Mouse (Mus musculus): ENCODE measurements at regions not wholly inside any gene's neighbourhood (a gene's known extent, or its start where the extent isn't known, plus 50 kb on each side); places are given as distances from the start of the nearest gene placed in this dataset.

DNA sequence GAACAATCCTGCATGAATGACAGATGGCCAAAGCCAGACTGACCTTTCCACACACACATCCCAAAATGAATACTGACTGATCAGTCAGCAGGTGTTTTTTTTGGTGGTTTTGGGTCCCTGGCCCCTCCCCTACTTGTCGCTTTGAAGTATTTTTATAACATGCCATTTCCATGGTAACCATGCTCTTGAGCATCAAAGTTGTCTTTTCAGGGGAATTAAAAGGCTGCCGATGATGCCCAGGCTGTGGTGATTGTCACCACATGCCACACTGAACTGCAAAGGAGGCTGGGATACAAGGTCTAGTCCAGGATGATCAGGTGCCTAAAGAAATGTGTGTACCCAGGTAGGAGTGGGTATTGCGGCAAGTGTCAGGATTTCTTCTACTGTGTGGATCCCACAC is 92.3 kb upstream of the Frmd4a start:
- DNase-seq (ENCODE audit: low spot score) (no peak), ATAC-seq (replicated peaks; ENCODE audit: low FRiP score, low TSS enrichment, low read depth) (no peak)
- no peak overlapping the region for H3K27ac ChIP-seq (ENCODE audit: low read depth)
- H3K4me3 ChIP-seq (ENCODE audit: low read depth, low read length) = no peak overlapping the region
- H3K4me2 ChIP-seq (ENCODE audit: low read length) = no peak overlapping the region
- no peak overlapping the region for H3K9ac ChIP-seq (ENCODE audit: low read length)
- H3K4me1 ChIP-seq (replicated peaks; ENCODE audit: control insufficient read depth, insufficient read depth, low read length) = no peaks in the 10 kb centered on the region
- no peaks in the 10 kb centered on the region for H3K9me3 ChIP-seq (ENCODE audit: control insufficient read depth, low read length)
- no peaks in the 10 kb centered on the region for H3K27me3 ChIP-seq (replicated peaks; ENCODE audit: control insufficient read depth, insufficient read depth, low read length)
- no peaks in the 10 kb centered on the region for H3K36me3 ChIP-seq (ENCODE audit: control insufficient read depth, insufficient read depth, low read length)
- WGBS = 78% methylated on average over 3 of the region's 3 CpGs

DNA sequence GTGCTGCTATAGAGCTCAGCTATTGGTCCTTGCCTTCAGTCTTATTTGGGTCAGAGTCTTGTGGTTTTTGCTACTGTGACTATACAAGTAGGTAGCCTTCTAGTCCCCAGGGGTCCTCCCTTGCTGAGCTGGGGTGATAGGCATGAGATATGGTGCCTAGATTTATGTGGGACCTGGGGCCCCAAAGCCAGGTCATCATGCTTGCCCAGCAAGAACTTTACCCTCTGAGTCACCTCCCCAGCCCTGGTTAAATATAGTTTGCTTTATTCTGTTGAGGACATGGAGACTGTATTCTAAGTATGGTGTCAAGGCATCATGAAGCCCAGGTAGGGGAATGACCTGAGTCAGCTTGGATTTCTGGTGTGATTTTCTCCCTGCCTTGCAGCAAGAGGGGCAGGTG is 91.4 kb upstream of the Frmd4a start:
- H3K9me3 ChIP-seq (ENCODE audit: control insufficient read depth, low read length) = no peaks in the 10 kb centered on the region
- ATAC-seq (replicated peaks; ENCODE audit: low FRiP score, low TSS enrichment, low read depth) (no peak), DNase-seq (ENCODE audit: low spot score) (no peak)
- no peaks in the 10 kb centered on the region for H3K4me1 ChIP-seq (replicated peaks; ENCODE audit: control insufficient read depth, insufficient read depth, low read length)
- no peak overlapping the region for H3K9ac ChIP-seq (ENCODE audit: low read length)
- no peaks in the 10 kb centered on the region for H3K36me3 ChIP-seq (ENCODE audit: control insufficient read depth, insufficient read depth, low read length)
- no peak overlapping the region for H3K4me3 ChIP-seq (ENCODE audit: low read depth, low read length)
- no peaks in the 10 kb centered on the region for H3K27me3 ChIP-seq (replicated peaks; ENCODE audit: control insufficient read depth, insufficient read depth, low read length)
- no peak overlapping the region for H3K27ac ChIP-seq (ENCODE audit: low read depth)
- H3K4me2 ChIP-seq (ENCODE audit: low read length) = no peak overlapping the region

DNA sequence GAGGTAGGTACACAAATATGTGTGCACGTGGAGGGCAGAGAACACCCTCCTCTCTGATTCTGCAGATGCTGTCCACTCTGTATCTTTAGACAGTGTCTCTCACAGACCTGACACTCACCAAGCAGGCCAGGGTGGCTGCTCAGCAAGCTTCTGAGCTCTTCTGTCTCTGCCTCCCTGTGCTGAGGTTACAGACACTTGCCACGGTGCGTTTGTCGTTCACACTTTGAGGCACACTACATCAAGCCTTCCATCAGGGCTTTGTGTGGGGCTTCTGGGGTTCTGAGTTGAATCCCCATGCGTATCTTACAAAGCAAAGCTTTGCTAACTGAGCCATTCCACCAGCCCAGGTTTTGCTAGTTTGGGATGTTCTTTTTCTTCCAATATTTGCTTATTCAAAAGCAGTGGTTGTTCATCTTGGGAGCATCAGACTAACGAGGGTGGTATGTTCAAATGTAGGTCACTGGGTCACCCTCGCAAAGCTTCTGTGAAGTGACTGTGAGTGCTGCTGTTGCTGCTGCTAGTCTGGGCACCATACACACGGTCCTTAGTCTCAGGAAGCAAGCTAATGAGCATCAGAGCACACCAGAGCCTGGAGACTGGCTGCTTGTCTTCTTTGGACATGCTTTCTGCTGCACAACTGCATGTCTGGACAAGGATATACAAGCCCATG is 90.2 kb upstream of the Frmd4a start:
- no peak for ATAC-seq (replicated peaks; ENCODE audit: low FRiP score, low TSS enrichment, low read depth)
- no peak for DNase-seq (ENCODE audit: low spot score)
- no peaks in the 10 kb centered on the region for H3K4me1 ChIP-seq (replicated peaks; ENCODE audit: control insufficient read depth, insufficient read depth, low read length)
- no peaks in the 10 kb centered on the region for H3K27me3 ChIP-seq (replicated peaks; ENCODE audit: control insufficient read depth, insufficient read depth, low read length)
- H3K9ac ChIP-seq (ENCODE audit: low read length) = no peak overlapping the region
- no peak overlapping the region for H3K4me2 ChIP-seq (ENCODE audit: low read length)
- no peak overlapping the region for H3K4me3 ChIP-seq (ENCODE audit: low read depth, low read length)
- no peak overlapping the region for H3K27ac ChIP-seq (ENCODE audit: low read depth)
- WGBS = 60% methylated on average over 8 of the region's 8 CpGs
- H3K36me3 ChIP-seq (ENCODE audit: control insufficient read depth, insufficient read depth, low read length) = no peaks in the 10 kb centered on the region
- no peaks in the 10 kb centered on the region for H3K9me3 ChIP-seq (ENCODE audit: control insufficient read depth, low read length)

DNA sequence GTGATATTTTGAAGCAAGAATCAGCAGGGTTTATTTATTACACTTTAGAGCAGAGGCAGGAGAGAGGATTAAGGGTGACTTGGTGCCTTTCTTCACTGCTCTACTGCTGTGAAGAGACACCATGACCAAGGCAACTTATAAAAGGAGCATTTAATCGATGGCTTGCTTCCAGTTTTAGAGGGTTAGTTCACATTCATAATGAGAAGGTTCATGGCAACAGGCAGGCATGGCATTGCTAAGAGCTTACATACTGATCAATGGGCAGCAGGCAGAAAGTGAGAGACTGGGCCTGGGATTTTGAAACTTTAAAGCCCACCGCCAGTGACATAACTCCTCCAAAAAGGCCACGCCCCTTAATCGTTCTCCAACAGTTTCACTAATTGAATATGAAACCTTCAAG is 89.7 kb upstream of the Frmd4a start:
- Histone ChIP-seq H3K4me1 (replicated peaks; ENCODE audit: control insufficient read depth, insufficient read depth, low read length) (no peaks in the 10 kb centered on the region), H3K27me3 (replicated peaks; ENCODE audit: control insufficient read depth, insufficient read depth, low read length) (no peaks in the 10 kb centered on the region), H3K36me3 (ENCODE audit: control insufficient read depth, insufficient read depth, low read length) (no peaks in the 10 kb centered on the region), H3K27ac (ENCODE audit: low read depth) (no peak overlapping the region), H3K4me2 (ENCODE audit: low read length) (no peak overlapping the region), H3K9ac (ENCODE audit: low read length) (no peak overlapping the region), H3K9me3 (ENCODE audit: control insufficient read depth, low read length) (no peaks in the 10 kb centered on the region), H3K4me3 (ENCODE audit: low read depth, low read length) (no peak overlapping the region)
- DNase-seq (ENCODE audit: low spot score) (no peak), ATAC-seq (replicated peaks; ENCODE audit: low FRiP score, low TSS enrichment, low read depth) (no peak)
- 90% methylated on average over 4 of the region's 4 CpGs for WGBS

DNA sequence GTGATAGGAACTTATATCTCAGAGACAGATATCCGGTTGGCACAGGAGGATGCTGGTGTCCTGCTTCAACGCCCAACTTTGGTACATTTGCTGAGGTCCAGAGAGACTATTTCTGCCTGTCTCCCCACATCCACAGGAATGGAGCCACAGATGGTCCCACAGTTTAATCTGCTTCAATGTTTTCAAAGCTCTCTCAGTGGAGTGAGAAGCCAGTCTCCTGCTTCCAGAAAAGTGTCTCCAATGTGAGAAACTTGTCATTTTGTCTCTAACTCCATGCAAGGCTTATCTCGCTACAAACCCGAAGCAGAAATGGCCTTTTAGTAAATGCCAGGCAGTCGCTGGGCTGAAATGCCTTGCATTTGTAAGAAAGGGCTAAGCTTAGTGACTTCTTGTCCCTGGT is 86.9 kb upstream of the Frmd4a start:
- Histone ChIP-seq H3K36me3 (ENCODE audit: control insufficient read depth, insufficient read depth, low read length) (no peaks in the 10 kb centered on the region), H3K4me3 (ENCODE audit: low read depth, low read length) (no peak overlapping the region), H3K27me3 (replicated peaks; ENCODE audit: control insufficient read depth, insufficient read depth, low read length) (no peaks in the 10 kb centered on the region), H3K4me1 (replicated peaks; ENCODE audit: control insufficient read depth, insufficient read depth, low read length) (no peaks in the 10 kb centered on the region), H3K9me3 (ENCODE audit: control insufficient read depth, low read length) (no peaks in the 10 kb centered on the region), H3K9ac (ENCODE audit: low read length) (no peak overlapping the region), H3K4me2 (ENCODE audit: low read length) (no peak overlapping the region), H3K27ac (ENCODE audit: low read depth) (no peak overlapping the region)
- no peak for DNase-seq (ENCODE audit: low spot score)
- no peak for ATAC-seq (replicated peaks; ENCODE audit: low FRiP score, low TSS enrichment, low read depth)
- 86% methylated on average over 5 of the region's 5 CpGs for WGBS

DNA sequence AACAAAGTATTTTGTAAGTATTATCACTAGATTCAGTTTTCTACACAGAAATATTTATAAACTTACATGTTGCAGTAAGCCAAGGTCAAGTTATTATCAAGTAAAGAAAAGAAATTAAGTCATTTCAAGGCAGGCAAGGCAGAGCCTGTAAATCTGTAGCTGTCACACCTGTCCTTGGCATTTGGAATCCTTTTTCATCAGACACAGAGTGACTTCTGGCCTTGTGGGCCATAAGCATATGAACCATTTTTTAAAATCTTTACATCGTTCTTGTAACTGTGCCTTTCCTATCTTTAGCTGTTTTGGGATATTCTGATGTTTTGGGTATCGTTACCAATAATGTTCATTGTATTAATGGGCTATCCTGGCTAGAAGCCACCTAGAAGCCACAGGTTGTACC is 76.7 kb upstream of the Frmd4a start:
- Histone ChIP-seq H3K9me3 (ENCODE audit: control insufficient read depth, low read length) (no peaks in the 10 kb centered on the region), H3K4me1 (replicated peaks; ENCODE audit: control insufficient read depth, insufficient read depth, low read length) (no peaks in the 10 kb centered on the region), H3K4me2 (ENCODE audit: low read length) (no peak overlapping the region), H3K4me3 (ENCODE audit: low read depth, low read length) (no peak overlapping the region), H3K36me3 (ENCODE audit: control insufficient read depth, insufficient read depth, low read length) (no peaks in the 10 kb centered on the region), H3K27ac (ENCODE audit: low read depth) (no peak overlapping the region), H3K9ac (ENCODE audit: low read length) (no peak overlapping the region), H3K27me3 (replicated peaks; ENCODE audit: control insufficient read depth, insufficient read depth, low read length) (no peaks in the 10 kb centered on the region)
- DNase-seq (ENCODE audit: low spot score) (no peak), ATAC-seq (replicated peaks; ENCODE audit: low FRiP score, low TSS enrichment, low read depth) (no peak)
- WGBS = 90% methylated on average over 2 of the region's 2 CpGs

DNA sequence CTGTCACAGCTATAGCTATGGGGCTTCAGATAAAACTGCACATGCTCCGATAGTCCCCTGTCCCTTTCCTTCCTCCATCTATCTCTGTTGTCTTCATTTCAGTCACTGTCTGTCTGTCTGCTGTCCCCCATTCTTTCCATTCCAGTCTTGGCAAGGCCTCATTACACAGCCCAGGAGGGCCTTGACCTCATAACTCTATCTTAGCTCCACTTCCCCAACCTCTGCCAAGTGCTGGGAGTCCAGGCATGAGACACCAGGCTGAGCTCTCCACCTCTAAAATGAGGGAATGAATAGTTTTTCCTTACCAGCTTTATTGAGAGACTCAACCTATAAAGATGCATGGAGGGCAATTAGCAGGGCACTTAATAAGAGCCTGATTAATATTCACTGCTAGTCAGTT is 76.0 kb upstream of the Frmd4a start:
- no peaks in the 10 kb centered on the region for H3K36me3 ChIP-seq (ENCODE audit: control insufficient read depth, insufficient read depth, low read length)
- no peaks in the 10 kb centered on the region for H3K4me1 ChIP-seq (replicated peaks; ENCODE audit: control insufficient read depth, insufficient read depth, low read length)
- H3K4me2 ChIP-seq (ENCODE audit: low read length) = no peak overlapping the region
- H3K9me3 ChIP-seq (ENCODE audit: control insufficient read depth, low read length) = no peaks in the 10 kb centered on the region
- H3K27ac ChIP-seq (ENCODE audit: low read depth) = no peak overlapping the region
- WGBS = 82% methylated on average over 1 of the region's 1 CpGs
- no peak for DNase-seq (ENCODE audit: low spot score)
- no peak for ATAC-seq (replicated peaks; ENCODE audit: low FRiP score, low TSS enrichment, low read depth)
- H3K9ac ChIP-seq (ENCODE audit: low read length) = no peak overlapping the region
- no peak overlapping the region for H3K4me3 ChIP-seq (ENCODE audit: low read depth, low read length)
- no peaks in the 10 kb centered on the region for H3K27me3 ChIP-seq (replicated peaks; ENCODE audit: control insufficient read depth, insufficient read depth, low read length)

DNA sequence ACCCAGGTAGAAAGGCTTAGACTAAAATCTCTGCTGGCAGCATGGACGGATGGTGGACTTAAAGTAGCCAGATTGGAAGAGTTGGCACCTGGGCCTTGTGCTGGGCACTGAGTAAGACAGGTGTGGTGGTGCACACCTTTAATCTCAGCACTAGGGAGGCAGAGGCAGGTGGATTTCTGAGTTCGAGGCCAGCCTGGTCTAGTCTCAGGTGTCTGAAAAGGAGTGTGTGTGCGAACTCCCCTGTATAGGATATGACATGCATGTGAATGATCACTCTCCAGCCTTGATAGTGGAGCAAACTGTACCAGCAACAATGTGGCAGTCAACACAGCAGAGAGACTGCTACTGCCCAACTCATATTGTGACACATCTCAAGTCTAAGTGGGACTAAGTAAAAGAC is 70.1 kb upstream of the Frmd4a start:
- no peaks in the 10 kb centered on the region for H3K9me3 ChIP-seq (ENCODE audit: control insufficient read depth, low read length)
- DNase-seq (ENCODE audit: low spot score) (no peak), ATAC-seq (replicated peaks; ENCODE audit: low FRiP score, low TSS enrichment, low read depth) (no peak)
- H3K9ac ChIP-seq (ENCODE audit: low read length) = no peak overlapping the region
- no peaks in the 10 kb centered on the region for H3K4me1 ChIP-seq (replicated peaks; ENCODE audit: control insufficient read depth, insufficient read depth, low read length)
- no peak overlapping the region for H3K4me3 ChIP-seq (ENCODE audit: low read depth, low read length)
- no peak overlapping the region for H3K4me2 ChIP-seq (ENCODE audit: low read length)
- H3K27ac ChIP-seq (ENCODE audit: low read depth) = no peak overlapping the region
- no peaks in the 10 kb centered on the region for H3K27me3 ChIP-seq (replicated peaks; ENCODE audit: control insufficient read depth, insufficient read depth, low read length)
- H3K36me3 ChIP-seq (ENCODE audit: control insufficient read depth, insufficient read depth, low read length) = no peaks in the 10 kb centered on the region
- WGBS = 90% methylated on average over 3 of the region's 3 CpGs

DNA sequence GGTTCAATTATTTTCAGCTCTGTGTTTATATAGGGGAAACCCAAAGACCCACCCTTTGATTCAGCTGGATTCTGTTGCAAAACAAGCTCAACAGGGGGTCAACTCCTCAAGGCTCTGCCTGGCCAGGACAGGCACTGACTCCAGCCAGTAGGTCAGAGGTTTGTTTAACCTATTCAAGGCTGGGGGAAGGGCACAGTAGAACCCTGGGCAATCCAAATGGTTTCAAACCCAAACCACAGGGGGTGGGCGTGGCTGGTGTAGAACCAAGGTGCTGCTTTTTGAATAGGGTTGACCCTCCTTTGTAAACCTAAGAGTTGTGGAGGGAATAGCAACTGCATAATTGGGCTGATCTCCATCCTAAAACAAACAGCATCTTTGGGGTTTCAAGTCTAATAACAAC is 69.2 kb upstream of the Frmd4a start:
- Histone ChIP-seq H3K36me3 (ENCODE audit: control insufficient read depth, insufficient read depth, low read length) (no peaks in the 10 kb centered on the region), H3K9me3 (ENCODE audit: control insufficient read depth, low read length) (no peaks in the 10 kb centered on the region), H3K27me3 (replicated peaks; ENCODE audit: control insufficient read depth, insufficient read depth, low read length) (no peaks in the 10 kb centered on the region), H3K4me2 (ENCODE audit: low read length) (no peak overlapping the region), H3K9ac (ENCODE audit: low read length) (no peak overlapping the region), H3K4me3 (ENCODE audit: low read depth, low read length) (no peak overlapping the region), H3K4me1 (replicated peaks; ENCODE audit: control insufficient read depth, insufficient read depth, low read length) (no peaks in the 10 kb centered on the region), H3K27ac (ENCODE audit: low read depth) (no peak overlapping the region)
- 59% methylated on average over 1 of the region's 1 CpGs for WGBS
- no peak for ATAC-seq (replicated peaks; ENCODE audit: low FRiP score, low TSS enrichment, low read depth)
- DNase-seq (ENCODE audit: low spot score) = no peak

Data from intestine, embryonic 14.5 days (tissue).